Mouse (Mus musculus) C2C12 (cell line): ENCODE data around the gene Gm21974.

Experiments
- CEBPB ChIP-seq: IDR thresholded peaks from one replicate; pipeline ENCODE4 v1.6.1; 2011; ENCODE audit warnings: low read depth, mild to moderate bottlenecking, control low read depth, moderate library complexity
- CTCF ChIP-seq: IDR thresholded peaks from one replicate; pipeline ENCODE4 v1.5.1; 2011; ENCODE audit not compliant: control insufficient read depth, insufficient read depth, insufficient read length
- FOSL1 ChIP-seq: IDR thresholded peaks from one replicate; pipeline ENCODE4 v1.8.0; 2011; ENCODE audit warnings: mild to moderate bottlenecking, low read length; ENCODE audit not compliant: poor library complexity, insufficient read depth, severe bottlenecking
- MAX ChIP-seq: IDR thresholded peaks from one replicate; pipeline ENCODE4 v1.6.1; 2011; ENCODE audit warnings: mild to moderate bottlenecking, control low read depth
- MYOD1 ChIP-seq: IDR thresholded peaks from one replicate; pipeline ENCODE4 v1.6.1; 2011; ENCODE audit warnings: low read depth; ENCODE audit not compliant: control insufficient read depth, insufficient read length
- MYOG ChIP-seq: IDR thresholded peaks from one replicate; pipeline ENCODE4 v1.6.1; 2011; ENCODE audit not compliant: control insufficient read depth, insufficient read length; ENCODE audit errors: extremely low read depth
- USF1 ChIP-seq: IDR thresholded peaks from one replicate; pipeline ENCODE4 v1.6.1; 2011; ENCODE audit warnings: low read depth, mild to moderate bottlenecking, control low read depth, moderate library complexity

GRCm38 (mm10) chr7:127876041-127876466, 19.2 kb downstream of the Gm21974 start, which contains the start of gene Zfp646:
- TF ChIP-seq CTCF (no peak), MAX (no peak), MYOD1 (no peak), FOSL1 (no peak), CEBPB (no peak), MYOG (no peak), USF1 (no peak)
